Mouse (Mus musculus): ENCODE results near the gene Krt86.

The Krt86 gene

DNA sequence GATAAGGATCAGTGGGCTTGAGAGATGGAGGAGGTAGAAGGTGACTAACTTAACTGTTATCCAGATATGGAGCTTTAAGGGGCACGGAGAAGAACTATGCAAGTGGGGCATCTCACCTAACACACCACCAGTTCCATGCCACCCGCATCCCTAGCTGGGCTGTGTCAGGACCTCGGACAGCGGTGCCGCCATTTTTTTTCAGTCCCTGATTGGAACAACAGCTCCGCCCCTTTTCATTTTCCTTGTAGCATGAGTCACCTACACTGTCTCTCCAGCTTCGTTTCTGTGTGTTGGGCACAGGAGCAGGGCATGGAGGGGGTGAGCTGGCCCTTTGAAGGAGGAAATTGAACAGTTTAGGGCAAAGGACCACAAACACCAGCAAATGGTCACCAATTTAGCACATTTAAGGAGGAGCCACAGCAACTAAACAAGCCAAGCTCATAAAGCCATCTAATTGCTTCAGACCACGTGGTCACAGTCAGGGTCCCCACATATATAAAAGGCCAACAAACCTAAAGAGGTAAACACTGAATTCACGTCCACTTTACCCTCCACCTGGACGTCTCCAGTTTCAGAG is at the start of gene Krt86:
Gene Krt86 (plus strand): TSS at position 527 of the 577 bp plus-strand sequence.
- DNase-seq: peak in 1 of 2 experiments; percentile 10

DNA sequence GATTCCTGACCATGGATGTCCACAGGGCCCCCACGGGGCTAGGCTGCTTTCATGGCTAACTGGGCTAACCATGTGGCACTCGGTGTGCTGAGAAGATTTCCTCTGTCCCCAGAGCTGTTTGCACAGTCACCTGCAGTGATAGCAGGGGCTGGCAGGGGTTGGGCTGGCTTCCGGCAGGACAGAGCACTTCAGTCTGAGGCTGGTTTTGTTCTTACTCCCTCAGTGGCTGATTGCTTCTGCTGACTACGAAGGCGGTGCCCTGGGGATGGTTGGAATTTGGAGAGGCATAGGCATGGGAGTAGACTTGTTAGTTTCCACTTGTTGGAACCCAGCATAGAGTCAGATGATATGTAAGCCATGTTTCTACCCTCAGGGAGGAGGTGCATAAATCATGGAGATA is 48.4 kb upstream of the Krt86 start:
- no peak for DNase-seq

DNA sequence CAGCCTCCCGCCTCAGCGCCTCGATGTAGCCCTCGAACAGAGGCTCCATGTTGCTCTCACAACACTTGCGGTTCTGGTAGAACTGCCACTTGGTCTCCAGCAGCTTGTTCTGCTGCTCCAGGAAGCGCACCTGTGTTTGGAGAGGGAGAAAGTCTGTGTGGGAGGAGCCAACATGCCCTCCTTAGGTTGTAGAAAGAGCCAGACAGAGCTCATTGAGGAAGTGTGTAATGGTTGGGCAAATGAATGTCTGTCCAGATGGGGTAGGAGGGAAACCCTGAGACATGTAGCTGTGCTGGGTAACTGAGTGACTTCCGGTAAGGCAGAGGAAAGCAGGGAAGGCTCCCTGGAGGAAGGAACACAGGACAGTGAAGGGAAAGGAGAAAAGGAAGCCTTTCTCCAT is 36.7 kb upstream of the Krt86 start:
- no peak for DNase-seq

DNA sequence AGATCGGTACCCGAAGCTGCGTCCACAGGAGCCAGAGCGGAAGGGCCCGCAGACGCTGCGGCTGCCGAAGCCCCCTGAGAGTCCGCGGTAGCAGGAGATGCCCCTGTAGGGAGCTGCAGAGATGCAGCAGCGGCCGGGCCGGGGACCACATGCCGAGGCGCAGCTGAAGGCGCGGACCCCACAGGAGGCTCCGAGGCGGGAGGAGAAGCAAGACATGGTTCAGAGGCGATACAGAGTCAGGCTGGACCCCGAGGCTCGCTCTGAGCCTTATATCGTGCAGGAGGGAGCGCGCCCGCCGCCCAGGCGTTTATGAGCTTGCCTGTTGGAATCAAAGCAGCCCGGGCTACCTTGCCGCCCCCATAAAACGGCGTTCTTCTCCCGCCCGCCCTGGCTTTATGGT is 34.7 kb upstream of the Krt86 start, which contains the start of gene Krt87:
Gene Krt87 (minus strand): TSS at position 250 of the 400 bp plus-strand sequence.
- DNase-seq: no peak

DNA sequence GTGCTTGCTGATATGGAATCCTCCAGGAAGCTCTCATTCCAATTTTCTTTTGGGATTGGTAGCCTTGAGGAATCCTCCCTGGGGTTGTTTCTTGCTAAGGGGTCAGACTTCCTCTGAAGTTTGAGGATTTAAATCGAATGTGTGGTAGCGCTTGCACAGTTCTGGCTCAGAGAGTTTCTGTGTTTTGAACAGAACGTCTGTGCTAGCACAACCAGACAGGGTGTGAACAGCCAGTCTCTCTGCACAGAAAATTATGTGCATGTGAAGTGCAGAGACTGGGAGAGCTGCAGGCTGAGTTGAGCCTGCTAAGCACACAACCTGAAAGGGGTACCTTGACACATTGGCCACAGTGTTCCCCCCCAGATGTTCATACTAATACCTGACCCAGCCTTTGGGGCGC is 32.4 kb upstream of the Krt86 start:
- no peak for DNase-seq

DNA sequence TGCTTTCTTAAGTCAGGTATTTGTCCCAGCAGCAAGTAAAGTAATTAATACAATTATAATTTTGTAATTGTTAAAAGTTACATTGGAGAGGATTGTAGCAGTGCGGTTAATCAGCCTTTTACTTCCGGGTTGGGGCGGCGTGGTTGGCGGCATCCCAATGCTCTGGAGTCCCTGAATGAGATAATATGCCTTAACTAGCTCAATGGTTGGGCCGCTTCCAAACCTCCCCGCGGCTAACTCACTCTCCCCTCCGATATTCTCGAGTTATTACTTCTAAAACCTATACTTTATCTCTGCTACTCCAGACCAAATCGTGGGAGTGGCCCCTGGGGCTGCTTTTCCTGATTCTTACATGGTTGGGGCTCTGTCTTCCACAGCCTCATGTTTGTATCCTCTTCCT is 26.7 kb upstream of the Krt86 start:
- no peak for DNase-seq

DNA sequence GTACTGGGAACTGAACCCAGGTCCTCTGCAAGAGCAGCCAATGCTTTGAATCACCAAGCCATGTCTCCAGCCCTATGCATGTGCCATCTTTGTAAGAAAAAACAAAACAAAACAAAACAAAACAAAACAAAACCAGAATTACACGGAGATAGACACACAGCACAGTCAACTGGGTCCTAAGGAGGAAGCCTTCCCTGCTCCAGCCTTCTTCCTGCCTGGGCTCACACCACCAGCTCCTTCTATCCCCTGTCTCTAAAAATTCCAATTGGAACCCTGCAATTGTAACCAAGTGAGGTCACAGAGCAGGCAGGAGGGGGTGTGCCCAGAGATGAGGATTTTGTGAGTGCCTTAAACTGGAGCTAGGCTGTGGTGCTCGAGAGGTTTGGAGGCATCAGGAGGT is 25.8 kb upstream of the Krt86 start, which contains the start of gene Krt88:
Gene Krt88 (plus strand): TSS at position 301 of the 400 bp plus-strand sequence.
- DNase-seq: no peak

DNA sequence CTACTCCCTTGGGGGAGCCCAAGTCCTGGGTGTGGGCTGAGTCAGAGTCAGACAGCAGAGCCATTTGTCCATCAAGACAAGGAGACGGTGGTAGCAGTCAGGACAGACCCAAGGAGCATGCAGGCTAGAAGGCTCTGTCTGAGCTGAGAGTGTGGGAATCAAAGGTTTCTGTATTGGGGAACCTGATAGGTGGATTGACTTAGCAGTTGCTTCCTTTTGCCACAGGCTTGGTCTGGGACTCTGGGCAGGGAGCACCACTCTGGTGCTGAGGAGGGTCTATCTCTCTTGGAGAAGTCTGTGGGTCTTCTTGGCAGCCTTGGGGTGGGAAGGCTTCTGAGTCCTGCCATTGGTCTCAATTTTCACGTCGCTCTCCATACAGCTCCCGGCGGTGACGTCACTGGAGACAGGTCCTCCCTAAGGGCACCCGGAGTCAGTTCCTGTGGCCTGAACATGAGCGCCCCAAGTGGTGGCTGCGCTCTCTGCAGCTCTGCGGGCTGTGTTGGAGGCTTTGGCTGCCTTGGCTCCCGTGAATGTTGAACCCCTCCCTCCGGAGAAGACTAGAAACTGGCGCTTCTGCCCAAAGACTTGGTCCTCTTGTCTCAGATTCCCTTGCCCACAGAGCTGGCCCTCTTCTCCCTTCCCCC is 20.1 kb upstream of the Krt86 start:
- peak; percentile 82 to 85 for DNase-seq

DNA sequence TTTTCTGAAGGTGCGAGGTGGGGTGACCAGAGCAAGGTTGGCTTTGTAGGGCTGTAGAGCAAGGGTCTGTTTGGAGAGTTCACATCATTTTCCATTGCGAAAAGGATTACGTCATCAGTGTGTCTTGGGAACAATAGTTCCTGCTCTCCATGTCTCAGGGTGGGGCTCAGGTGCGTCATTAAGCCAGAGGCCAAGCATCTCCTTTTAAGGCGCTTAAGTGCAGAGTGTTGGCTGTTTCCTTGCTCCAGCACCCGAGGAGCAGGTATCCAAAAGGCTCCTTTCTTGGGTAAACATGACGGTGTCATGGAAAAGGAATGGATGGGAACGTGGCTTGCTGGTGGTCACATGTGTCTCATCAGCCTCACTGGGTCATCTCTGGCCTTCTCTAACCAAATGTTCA is 18.5 kb upstream of the Krt86 start:
- DNase-seq: no peak

DNA sequence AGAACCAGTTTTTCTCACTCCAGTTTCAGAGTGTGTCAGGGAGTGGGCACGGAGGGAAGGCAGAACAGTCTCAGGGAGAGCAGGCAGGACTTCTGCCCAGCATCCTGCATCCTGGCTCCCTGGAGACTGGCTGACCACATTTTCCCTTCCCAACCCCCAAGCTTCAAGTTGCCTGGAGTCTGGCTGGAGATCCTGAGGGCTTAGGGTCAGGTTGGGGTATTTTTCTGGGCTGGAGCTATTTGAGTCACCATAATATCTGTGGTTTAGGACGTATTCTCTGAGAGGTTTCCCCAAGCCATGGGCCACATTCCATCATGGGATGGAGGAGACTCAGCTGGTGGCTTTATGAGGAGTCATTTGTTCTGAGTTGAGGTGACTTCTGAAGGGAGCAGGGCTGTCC is 18.0 kb upstream of the Krt86 start:
- peak in 1 of 2 experiments; percentile 7 for DNase-seq

DNA sequence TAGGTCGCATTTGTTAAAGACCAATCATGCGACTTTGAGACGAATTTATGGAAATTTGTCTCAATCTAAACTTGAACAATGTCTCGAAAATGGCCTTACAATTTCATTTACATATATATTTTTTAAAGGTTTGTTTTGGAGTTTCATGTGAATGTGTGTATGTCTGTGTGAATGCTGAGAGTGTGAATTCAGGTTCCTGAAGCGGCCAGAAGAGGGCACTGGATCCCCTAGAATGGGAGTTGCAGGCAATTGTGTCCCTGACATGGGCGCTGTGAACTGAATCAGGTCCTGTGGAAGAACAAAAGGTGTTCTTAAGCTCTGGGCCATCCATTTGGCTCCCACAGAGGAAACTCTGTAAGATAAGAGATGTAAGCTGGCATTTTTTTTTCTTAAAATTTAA is 17.4 kb upstream of the Krt86 start:
- DNase-seq: no peak

DNA sequence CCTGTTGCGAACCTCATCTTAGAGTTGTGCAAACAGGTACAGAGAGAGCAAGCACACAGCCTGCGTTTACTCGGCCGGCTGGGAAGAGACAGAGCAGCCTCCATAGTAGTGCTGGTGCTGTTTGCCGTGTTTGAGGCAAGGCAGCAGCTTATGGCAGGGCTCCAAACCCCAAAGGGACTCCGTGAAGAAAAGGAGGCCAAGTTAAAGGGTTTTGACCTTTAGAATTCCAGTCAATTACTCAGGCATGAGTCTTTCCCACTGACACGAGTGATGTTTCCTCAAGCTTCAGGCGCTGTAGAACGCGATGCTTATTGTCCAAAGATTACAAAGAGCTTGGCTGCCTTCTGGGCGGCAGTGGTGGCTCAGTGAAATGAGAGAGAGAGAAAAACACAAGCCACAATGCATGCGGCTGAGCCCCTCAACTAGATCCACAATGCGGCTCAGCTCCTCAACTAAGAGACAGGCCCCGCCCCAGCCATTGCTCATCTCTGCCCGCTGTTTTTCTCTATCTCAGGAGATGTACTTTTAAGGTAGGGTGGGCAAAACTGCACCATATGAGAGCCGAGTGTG is 14.8 kb upstream of the Krt86 start:
- peak; percentile 50 to 58 for DNase-seq

DNA sequence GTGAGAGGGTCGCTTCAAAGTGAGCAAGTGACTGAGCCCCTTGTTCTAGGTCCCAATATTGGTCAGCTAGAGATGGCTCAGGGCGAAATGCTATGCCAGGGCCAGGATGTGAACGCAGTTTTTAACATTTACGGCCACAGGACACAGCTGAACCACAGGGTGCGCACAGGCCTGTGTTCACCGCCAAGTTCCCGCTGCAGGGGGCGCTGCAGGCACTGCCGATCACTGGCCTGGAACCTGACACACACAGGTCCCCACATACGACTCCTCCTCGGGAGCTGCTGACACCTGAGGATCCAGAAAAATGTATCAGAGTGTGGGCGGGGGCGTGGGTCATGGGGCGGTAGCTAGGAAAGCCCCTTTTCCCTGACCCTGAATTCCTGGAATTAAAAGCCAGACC is 14.0 kb upstream of the Krt86 start:
- DNase-seq: no peak

DNA sequence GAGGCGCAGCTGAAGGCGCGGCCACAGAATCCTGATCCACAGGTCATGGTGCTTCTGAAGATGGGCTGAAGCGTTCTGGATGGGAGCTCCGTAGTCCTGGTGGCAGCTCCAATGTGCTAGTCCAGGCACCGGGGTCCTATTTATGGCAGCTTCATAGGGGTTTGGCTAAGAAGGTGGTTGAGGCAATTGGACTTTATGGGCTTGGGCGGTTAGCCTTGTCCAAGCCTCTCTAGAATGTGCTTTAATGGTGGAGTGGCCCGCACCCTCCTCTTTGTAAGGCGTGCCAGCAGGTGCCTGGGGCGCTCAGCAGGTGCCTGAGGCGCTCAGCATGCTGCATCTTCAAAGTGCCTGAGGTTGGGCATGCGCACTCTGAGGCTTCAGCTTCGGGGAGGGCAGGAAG is 9.6 kb upstream of the Krt86 start, which contains the start of gene Krt81:
Gene Krt81 (minus strand): TSS at position 101 of the 400 bp plus-strand sequence.
- no peak for DNase-seq

DNA sequence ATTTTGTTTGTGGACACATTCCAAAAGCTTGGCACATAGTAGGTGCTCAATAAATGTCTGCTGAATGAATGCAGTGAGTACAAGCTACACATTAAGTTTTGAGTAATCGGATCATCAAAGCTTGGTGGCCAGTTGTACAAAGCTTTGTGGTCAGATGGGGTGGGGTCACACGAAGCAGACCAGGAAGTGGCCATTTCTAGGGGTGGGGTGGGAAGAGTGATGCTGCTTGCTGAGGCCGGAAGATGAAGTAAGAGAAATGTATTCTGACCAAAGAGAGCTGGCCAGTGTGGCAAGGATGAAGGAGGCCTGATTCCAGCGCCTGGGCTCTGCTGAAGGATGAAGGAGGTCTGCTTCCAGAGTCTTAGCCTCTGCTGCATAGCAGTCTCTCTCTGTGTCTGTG is 4.2 kb upstream of the Krt86 start:
- DNase-seq: no peak

DNA sequence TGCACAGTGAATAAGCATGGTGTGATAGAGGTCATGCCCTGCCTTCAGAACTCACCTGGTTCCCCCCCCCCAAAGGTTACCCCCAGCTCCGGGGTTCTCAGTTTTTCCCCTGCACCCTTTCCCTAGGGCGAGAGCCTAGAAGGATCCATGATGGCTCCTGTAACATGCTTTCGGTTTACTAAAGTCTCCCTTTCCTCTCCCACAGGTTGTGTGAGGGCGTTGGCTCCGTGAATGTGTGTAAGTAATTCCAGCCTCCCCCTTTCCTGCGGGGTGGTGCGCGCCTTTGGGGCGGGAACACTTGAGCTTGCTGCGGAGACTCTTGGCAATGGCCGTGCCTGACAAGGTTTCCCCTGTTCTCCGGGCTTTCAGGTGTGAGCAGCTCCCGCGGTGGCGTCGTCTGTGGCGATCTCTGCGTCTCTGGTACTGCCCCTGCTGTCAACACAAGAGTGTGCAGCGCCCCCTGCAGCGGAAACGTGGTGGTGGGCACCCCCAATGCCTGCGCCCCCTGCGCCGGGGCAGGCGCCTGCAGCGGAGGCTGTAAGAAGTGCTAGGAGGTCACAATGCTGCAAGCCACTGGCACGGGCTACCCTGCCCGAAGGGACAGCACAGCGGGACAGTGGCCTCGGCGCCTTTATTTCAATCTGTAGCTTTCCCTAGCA is 5.9 kb downstream of the Krt86 start:
- peak; percentile 44 to 55 for DNase-seq

DNA sequence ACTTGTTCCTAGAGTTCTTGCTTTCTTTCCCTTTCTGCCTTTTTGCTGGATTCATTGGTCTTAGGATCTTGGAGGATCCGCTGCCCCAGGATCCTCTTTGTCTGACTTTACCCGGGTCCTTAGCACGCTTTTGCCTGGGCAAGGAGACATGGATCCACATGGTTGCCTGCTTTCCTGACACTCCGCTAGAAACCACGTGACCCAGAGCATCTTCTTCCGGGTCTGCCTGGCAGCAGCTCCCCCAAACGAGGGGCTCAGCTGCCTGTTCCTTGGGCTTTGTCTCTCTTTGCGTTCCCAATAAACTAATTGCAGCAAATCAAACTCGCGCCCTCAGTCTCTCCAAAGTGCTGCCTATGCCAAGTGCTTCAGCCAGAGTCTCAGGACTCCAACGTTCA is 6.4 kb downstream of the Krt86 start:
- DNase-seq: no peak

DNA sequence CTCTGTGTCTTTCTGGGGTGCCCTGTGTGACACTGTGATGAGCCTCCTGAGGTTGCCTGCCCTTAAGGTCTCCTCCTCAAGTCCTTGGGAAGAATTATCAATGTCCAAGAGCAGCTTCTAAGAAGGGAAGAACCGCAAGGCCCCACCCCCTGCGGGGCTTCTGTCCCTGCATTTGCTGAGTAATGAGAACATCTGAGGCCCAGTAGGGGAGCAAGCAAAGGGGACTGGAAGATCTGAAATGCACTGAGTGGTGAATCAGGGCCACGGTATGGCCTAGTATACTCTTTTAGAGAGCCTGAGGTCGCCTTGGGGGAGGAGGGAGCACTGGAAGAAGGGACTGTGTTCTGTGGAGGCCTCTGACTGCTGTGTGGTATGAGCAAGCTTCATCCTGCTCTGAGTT is 8.8 kb downstream of the Krt86 start:
- no peak for DNase-seq

DNA sequence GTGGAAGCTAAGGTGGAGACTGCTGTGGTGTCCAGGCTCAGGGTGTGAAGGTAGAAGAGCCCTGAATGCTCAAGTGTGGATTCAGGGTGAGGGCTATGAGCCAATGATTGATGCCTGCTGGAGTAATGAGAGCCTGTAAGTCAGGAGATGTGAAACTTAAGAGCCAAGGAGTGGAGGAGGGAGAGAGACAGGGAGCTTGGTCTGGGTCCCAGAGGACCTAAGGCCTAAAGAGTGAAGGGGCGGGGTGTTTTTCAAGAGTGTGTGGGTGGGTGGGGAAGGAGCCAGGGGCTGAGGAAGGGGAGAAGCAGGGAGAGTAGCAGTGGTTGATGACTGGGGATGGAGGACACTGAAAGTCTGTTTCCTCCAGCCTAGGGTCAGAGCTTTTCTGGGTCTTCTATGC is 10.4 kb downstream of the Krt86 start:
- no peak for DNase-seq

DNA sequence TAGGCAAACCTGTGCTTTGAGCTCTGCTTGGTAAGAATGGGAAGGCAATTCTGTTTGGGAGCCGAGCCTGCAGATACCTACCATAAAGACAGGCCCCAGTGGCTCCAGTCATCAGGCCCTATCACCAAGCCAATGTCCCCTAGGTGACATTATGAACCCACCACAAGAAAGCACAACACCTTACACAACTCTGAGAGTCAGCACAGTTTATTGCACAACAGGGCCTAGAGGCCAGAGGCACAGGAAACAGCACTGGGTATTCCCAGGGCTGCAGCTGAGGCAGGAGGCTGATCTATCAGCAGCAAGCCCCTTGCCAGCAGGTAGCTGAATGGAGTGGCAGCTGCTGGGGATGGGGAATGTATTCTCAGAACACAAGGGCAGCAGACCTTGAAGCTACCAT is 11.7 kb downstream of the Krt86 start:
- no peak for DNase-seq

DNA sequence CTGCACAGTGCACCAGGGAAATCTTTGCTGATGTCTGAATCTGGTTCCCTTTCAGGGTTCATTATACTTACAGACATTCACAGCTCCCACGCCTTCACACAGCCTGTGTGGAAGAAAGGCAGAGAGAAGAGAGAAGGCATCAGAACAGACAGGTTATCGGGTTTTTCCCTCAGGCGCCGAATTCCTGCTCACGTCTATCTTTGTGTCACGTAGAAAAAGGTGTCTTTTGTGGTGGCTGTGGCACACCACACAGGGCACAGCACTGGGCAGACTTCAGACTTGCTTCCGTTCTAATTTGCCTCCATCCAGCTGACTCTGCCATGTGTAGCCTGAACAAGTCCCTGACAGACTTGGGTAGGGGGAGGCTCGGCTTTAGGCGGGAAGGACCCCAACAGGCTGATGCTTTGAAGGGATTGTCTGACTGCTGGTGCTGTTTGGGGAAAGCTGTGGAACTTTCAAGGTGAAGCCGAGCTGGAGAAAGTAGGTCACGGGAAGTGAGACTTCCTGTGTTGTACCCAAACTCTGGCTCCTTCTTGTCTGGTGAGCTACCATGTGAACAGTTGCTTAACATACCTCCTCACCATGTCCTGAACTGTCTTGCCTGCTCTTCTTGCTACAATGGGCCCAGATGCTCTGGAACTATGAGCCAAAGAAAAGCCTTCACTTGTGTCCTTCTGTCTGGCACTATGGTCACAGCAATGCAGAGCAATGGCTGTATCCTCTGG is 12.8 kb downstream of the Krt86 start:
- DNase-seq: no peak

DNA sequence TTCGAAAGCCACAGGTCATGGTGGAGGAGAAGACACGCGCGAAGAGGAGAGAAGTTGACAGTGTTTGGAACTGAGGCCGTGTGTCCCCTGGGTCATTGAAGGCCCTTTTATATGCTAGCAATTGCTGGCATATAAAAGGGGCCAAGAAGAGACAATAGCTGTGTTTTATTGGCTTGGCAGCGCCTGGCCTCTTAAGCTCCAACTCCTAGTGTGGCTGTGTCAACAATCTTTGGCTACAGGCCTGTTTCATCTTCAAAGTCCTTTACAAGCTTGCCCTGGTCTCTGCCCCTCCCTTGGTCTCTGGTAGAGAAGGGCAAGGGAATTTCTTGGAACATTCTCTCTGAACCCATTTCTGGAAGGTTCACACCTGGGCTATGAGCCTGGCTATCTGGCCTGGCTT is 18.2 kb downstream of the Krt86 start, which contains the start of gene Krt83:
Gene Krt83 (minus strand): TSS at position 82 of the 400 bp plus-strand sequence.
- no peak for DNase-seq

DNA sequence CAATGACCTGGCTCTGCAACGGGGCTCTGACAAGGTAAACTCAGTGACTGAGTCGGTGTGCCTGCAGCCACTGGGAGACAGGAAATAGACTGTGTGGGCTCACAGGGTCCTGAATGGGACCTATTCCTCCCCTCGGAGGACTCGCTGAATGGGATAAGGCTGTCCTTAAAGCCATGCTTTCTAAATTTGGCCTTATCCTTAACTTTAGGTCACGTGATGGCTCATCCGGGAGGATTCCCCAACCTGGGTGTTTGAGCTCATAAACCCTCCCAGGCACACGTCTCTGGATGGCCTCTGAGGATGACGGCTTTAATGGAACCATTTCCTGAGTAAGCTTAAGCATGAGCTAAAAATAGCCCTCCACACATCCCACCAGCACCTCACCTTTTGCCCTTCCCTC is 19.4 kb downstream of the Krt86 start:
- no peak for DNase-seq

All from kidney, postnatal 25 days (tissue).